Comparison of ENCODE assay signal across 12 mouse cellular contexts in the genomic region with DNA sequence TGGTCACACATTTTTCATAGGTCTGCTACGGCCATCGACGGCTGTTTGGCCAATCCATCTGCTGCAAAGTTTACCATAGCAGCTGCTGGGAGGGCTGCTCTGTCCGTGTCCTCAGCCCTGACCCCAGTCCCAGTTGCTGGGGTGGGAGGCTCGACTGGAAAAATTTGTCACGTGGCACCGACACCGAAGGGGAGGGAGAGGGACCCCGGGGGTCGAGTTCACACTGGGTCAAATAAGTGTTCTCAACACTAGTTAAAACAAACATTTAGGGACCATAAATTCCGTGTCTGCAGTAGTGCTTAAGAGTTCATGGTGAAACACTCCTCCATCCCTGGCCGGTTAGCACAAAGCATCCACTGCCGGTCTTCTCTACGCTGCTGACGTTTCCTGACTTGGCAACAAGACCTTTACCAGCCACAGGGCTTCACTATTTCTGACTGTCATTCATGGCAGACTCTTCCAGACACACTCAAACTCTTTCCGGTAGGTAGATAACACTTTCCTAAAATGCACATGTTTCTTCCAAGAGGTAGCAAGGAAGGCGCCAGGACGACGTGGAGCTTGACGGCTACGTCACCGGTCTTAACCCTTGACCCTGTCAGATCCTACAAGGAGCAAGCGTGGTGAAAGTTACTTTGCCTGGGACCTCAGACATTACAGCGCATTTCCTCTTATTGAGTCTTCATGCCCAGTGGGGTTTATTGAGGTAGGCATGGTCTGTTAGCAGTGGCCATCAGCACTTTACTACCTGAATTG. TPM values are rescaled to one million over a fixed set of nuclear protein-coding genes. Genes with fewer than 3 reads are reported as not detected.
DNase-seq lines count a peak whose midpoint lies in the region; ATAC-seq and TF ChIP-seq lines count a peak whose summit lies in the region.
"Had no signal": no experiment of that assay in that cellular context is flagged by ENCODE, and none has a peak within 500 bp of the region (broad histone marks: within the 10 kb centered on the region; RNA-seq: fewer than 3 reads in every experiment).

No protein-coding gene starts in this region.

- no peak overlapping the region; the same call in 1 of the 2 replicates for H3K27ac ChIP-seq in heart, embryonic 12.5 days (ENCODE audit: poor library complexity, severe bottlenecking)
- peak overlapping the region; percentile 68; the same call in 1 of the 2 replicates for H3K27ac ChIP-seq in limb, embryonic 10.5 days
- H3K27ac ChIP-seq in thymus, adult 2 months (ENCODE audit: control insufficient read depth, insufficient read depth, low read length) = no peak overlapping the region
- H3K27ac ChIP-seq: layer of hippocampus, adult 2 months had no signal

- TF ChIP-seq POLR2A in thymus, adult 2 months (IDR thresholded peaks at IDR 0.05; ENCODE audit: control insufficient read depth, extremely low read depth, insufficient read depth, low read length, poor library complexity) = no peak

- no peak overlapping the region for H3K4me2 ChIP-seq in heart, embryonic 12.5 days

- H3K9ac ChIP-seq in heart, embryonic 12.5 days = 0 out of 2 replicates have a peak overlapping the region, but pooled peaks have one; percentile 13

- no peak for TF ChIP-seq CTCF in thymus, adult 2 months (IDR thresholded peaks at IDR 0.05; ENCODE audit: borderline replicate concordance, control insufficient read depth, extremely low read depth, insufficient read depth, low read length, poor library complexity)

- 60% methylated on average over 24 of the region's 24 CpGs for WGBS in heart, embryonic 12.5 days
- 36% methylated on average over 24 of the region's 24 CpGs for WGBS in limb, embryonic 10.5 days
- WGBS in thymus, adult 2 months = 85% methylated on average over 24 of the region's 24 CpGs

- no peaks in the 10 kb centered on the region for H3K9me3 ChIP-seq in heart, embryonic 12.5 days (replicated peaks)
- H3K9me3 ChIP-seq in limb, embryonic 10.5 days (replicated peaks) = no peaks in the 10 kb centered on the region

- no peak overlapping the region for H3K4me3 ChIP-seq in heart, embryonic 12.5 days
- 0 out of 2 replicates have a peak overlapping the region, but pooled peaks have one; percentile 8 for H3K4me3 ChIP-seq in limb, embryonic 10.5 days
- H3K4me3 ChIP-seq in thymus, adult 2 months (ENCODE audit: control insufficient read depth, insufficient read depth, low read length) = no peak overlapping the region
- H3K4me3 ChIP-seq: layer of hippocampus, adult 2 months had no signal

- peaks cover 57% of the 10 kb centered on the region for H3K36me3 ChIP-seq in heart, embryonic 12.5 days
- H3K36me3 ChIP-seq in limb, embryonic 10.5 days = peaks cover 18% of the 10 kb centered on the region
- no peaks in the 10 kb centered on the region for H3K36me3 ChIP-seq in thymus, adult 2 months (ENCODE audit: control insufficient read depth, insufficient read depth, low read length)

- H3K27me3 ChIP-seq in heart, embryonic 12.5 days (replicated peaks) = no peaks in the 10 kb centered on the region
- H3K27me3 ChIP-seq in limb, embryonic 10.5 days (ENCODE audit: low read depth, poor library complexity, severe bottlenecking) = no peaks in the 10 kb centered on the region
- no peaks in the 10 kb centered on the region for H3K27me3 ChIP-seq in thymus, adult 2 months (ENCODE audit: control insufficient read depth, insufficient read depth, low read length)

- no peak for ATAC-seq in heart, embryonic 12.5 days (ENCODE audit: insufficient number of reproducible peaks, low FRiP score)

- H3K4me1 ChIP-seq in heart, embryonic 12.5 days (replicated peaks) = peaks cover 49% of the 10 kb centered on the region
- peaks cover 30% of the 10 kb centered on the region for H3K4me1 ChIP-seq in limb, embryonic 10.5 days
- H3K4me1 ChIP-seq in thymus, adult 2 months (replicated peaks; ENCODE audit: control insufficient read depth, insufficient read depth, low read length) = no peaks in the 10 kb centered on the region

- DNase-seq in heart, adult 8-10 months (ENCODE audit: low spot score) = no peak
- DNase-seq in ovary, postnatal 14 days (ENCODE audit: low spot score) = peak; percentile 16
- DNase-seq in ovary, postnatal 10 days (ENCODE audit: low spot score) = no peak
- peak; percentile 52 for DNase-seq in limb, embryonic 10.5 days (ENCODE audit: low spot score)
- no peak for DNase-seq in c-Kit-positive CD71-positive TER-119-positive erythroid progenitor cells, embryonic 14.5 days (ENCODE audit: low spot score)
- no peak for DNase-seq in thymus, adult 2 months
- DNase-seq in thymus, postnatal 0 days (ENCODE audit: low spot score) = no peak
- DNase-seq: cerebellum, postnatal 36 days; liver; retina, postnatal 1 day had no signal

RNA-seq across cellular contexts. Expression of a gene that starts 9.4 kb away (rescaled TPM):
- 58.8 and 59.3 TPM in 2 replicates for polyA plus RNA-seq in heart, embryonic 12.5 days (2016; fragmentation: Nextera tagmentation; extraction: Ambion mirVana)
- 10 to 100 TPM; 35.7 to 46.0 (median 42.1) TPM for total RNA-seq in heart, adult 8-10 months (2022)
- polyA plus RNA-seq in limb, embryonic 10.5 days (2016; fragmentation: Nextera tagmentation; extraction: Ambion mirVana) = 7.1 and 16.4 TPM in 2 replicates
- polyA plus RNA-seq in thymus, adult 2 months (2012; rRNA removed) = 3.6 and 4.0 TPM in 2 replicates
- polyA plus RNA-seq in thymus, postnatal 0 days (2015; fragmentation: Nextera tagmentation; extraction: Ambion mirVana) = 1.9 TPM in 2 replicates

Comparison
In these comparisons a context has a peak if more than half of its experiments do, and no peak if none do; other contexts are left out.
1. DNase-seq: peak in ovary, postnatal 14 days (single experiment) and limb, embryonic 10.5 days (single experiment); none in heart, adult 8-10 months (single experiment), ovary, postnatal 10 days (single experiment), c-Kit-positive CD71-positive TER-119-positive erythroid progenitor cells, embryonic 14.5 days (single experiment), thymus, adult 2 months (single experiment) and thymus, postnatal 0 days (single experiment).